Mouse (Mus musculus): Measurements from ENCODE around the gene Cntnap3.

- no peak for TF ChIP-seq FLI1 (IDR thresholded peaks at IDR 0.05; ENCODE audit: low read length)
- TF ChIP-seq GATA1 (IDR thresholded peaks at IDR 0.05; ENCODE audit: borderline replicate concordance, low read length), result no peak
Measured at GRCm38 (mm10) chr13:64745383-64745782, 158.4 kb downstream of the Cntnap3 start.
